Mouse (Mus musculus): Measurements from ENCODE around the gene Lrrc75b. TPM values are rescaled to one million over a fixed set of nuclear protein-coding genes. Genes with fewer than 3 reads are reported as not detected.

The Lrrc75b gene
- polyA plus RNA-seq, 1 experiment, result 1.1 TPM

DNA sequence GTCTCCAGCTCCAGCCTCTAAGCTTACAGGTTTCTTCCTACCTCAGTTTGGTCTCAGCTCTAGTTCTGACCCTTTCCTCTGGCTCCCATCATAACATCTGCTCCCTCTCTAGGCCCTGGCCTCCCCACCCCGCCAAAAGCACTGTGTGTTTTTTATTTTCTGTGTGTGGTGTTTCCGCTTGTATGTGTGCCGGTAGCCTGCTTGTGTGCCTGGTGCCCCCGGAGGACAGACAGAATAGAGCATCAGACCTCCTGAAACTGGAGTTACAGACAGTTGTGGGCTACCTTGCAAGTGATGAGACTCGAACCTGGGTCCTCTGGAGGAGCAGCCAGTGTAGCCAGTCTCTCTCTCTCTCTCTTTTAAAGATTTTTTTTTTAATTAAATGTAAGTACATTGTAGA lies 6.2 kb upstream of the Lrrc75b start:
- H3K79me2 ChIP-seq (ENCODE audit: control insufficient read depth, insufficient read depth), result no peaks in the 10 kb centered on the region
- H3K4me3 ChIP-seq, result no peak overlapping the region
- H3K4me2 ChIP-seq (ENCODE audit: low read depth), result no peak overlapping the region
- TF ChIP-seq REST (IDR thresholded peaks at IDR 0.05; ENCODE audit: insufficient read depth, insufficient read length), result no peak
- TF ChIP-seq MYOG (IDR thresholded peaks at IDR 0.05; ENCODE audit: control insufficient read depth in 1 of 3, insufficient read depth in 1 of 3, insufficient read length in 2 of 3, low read depth in 2 of 3), result no peak
- TF ChIP-seq TCF12 (IDR thresholded peaks at IDR 0.05; ENCODE audit: insufficient read depth, poor library complexity, severe bottlenecking), result no peak
- no peak for TF ChIP-seq POLR2A (IDR thresholded peaks at IDR 0.05; ENCODE audit: insufficient read length, low read depth)
- TF ChIP-seq POLR2AphosphoS2 (IDR thresholded peaks at IDR 0.05; ENCODE audit: insufficient read length, low read depth), result no peak
- TF ChIP-seq E2F4 (IDR thresholded peaks at IDR 0.05; ENCODE audit: insufficient read depth), result no peak
- no peaks in the 10 kb centered on the region for H3K27me3 ChIP-seq (ENCODE audit: control insufficient read depth, insufficient read depth, insufficient read length)
- H3ac ChIP-seq (ENCODE audit: control insufficient read depth, insufficient read length), result no peak overlapping the region
- H3K36me3 ChIP-seq (ENCODE audit: control insufficient read depth, insufficient read depth), result no peaks in the 10 kb centered on the region

- no peaks in the 10 kb centered on the region for H3K27me3 ChIP-seq (ENCODE audit: control insufficient read depth, insufficient read depth, insufficient read length)
- H3K4me3 ChIP-seq, result no peak overlapping the region
- no peak for TF ChIP-seq TCF12 (IDR thresholded peaks at IDR 0.05; ENCODE audit: insufficient read depth, poor library complexity, severe bottlenecking)
- TF ChIP-seq SRF (IDR thresholded peaks at IDR 0.05; ENCODE audit: control insufficient read depth, insufficient read length, low read depth), result no peak
- TF ChIP-seq E2F4 (IDR thresholded peaks at IDR 0.05; ENCODE audit: insufficient read depth), result no peak
- TF ChIP-seq POLR2A (IDR thresholded peaks at IDR 0.05; ENCODE audit: insufficient read length, low read depth), result no peak
- no peak for TF ChIP-seq POLR2AphosphoS2 (IDR thresholded peaks at IDR 0.05; ENCODE audit: insufficient read length, low read depth)
- TF ChIP-seq MAX (IDR thresholded peaks at IDR 0.05; ENCODE audit: low read depth), result no peak
- TF ChIP-seq MYOD1 (IDR thresholded peaks at IDR 0.05; ENCODE audit: control insufficient read depth in 1 of 3, insufficient read length in 2 of 3, low read depth in 2 of 3), result no peak
- no peak for TF ChIP-seq REST (IDR thresholded peaks at IDR 0.05; ENCODE audit: insufficient read depth, insufficient read length)
- no peak for TF ChIP-seq CEBPB (IDR thresholded peaks at IDR 0.05; ENCODE audit: insufficient read depth, poor library complexity, severe bottlenecking)
- TF ChIP-seq TCF3 (IDR thresholded peaks at IDR 0.05; ENCODE audit: insufficient read length, low read depth), result no peak
- TF ChIP-seq USF1 (IDR thresholded peaks at IDR 0.05; ENCODE audit: low read depth), result no peak
- no peak for TF ChIP-seq MYOG (IDR thresholded peaks at IDR 0.05; ENCODE audit: control insufficient read depth in 1 of 3, insufficient read depth in 1 of 3, insufficient read length in 2 of 3, low read depth in 2 of 3)
- H3K4me2 ChIP-seq (ENCODE audit: low read depth), result no peak overlapping the region
- no peaks in the 10 kb centered on the region for H3K36me3 ChIP-seq (ENCODE audit: control insufficient read depth, insufficient read depth)
- H3ac ChIP-seq (ENCODE audit: control insufficient read depth, insufficient read length), result no peak overlapping the region
- no peaks in the 10 kb centered on the region for H3K79me2 ChIP-seq (ENCODE audit: control insufficient read depth, insufficient read depth)
These were observed 5.8 kb upstream of the Lrrc75b start for GRCm38 (mm10) chr10:75565906-75566305.

GRCm38 (mm10) chr10:75565436-75565835 lies 5.3 kb upstream of the Lrrc75b start:
- Histone ChIP-seq H3K27me3 (ENCODE audit: control insufficient read depth, insufficient read depth, insufficient read length) (no peaks in the 10 kb centered on the region), H3K4me2 (ENCODE audit: low read depth) (no peak overlapping the region), H3K4me3 (no peak overlapping the region), H3ac (ENCODE audit: control insufficient read depth, insufficient read length) (no peak overlapping the region), H3K36me3 (ENCODE audit: control insufficient read depth, insufficient read depth) (no peaks in the 10 kb centered on the region), H3K79me2 (ENCODE audit: control insufficient read depth, insufficient read depth) (no peaks in the 10 kb centered on the region)
- TF ChIP-seq MYOD1 (IDR thresholded peaks at IDR 0.05; ENCODE audit: control insufficient read depth in 1 of 3, insufficient read length in 2 of 3, low read depth in 2 of 3) (no peak), TCF12 (IDR thresholded peaks at IDR 0.05; ENCODE audit: insufficient read depth, poor library complexity, severe bottlenecking) (no peak), MYOG (IDR thresholded peaks at IDR 0.05; ENCODE audit: control insufficient read depth in 1 of 3, insufficient read depth in 1 of 3, insufficient read length in 2 of 3, low read depth in 2 of 3) (no peak), TCF3 (IDR thresholded peaks at IDR 0.05; ENCODE audit: insufficient read length, low read depth) (no peak)

DNA sequence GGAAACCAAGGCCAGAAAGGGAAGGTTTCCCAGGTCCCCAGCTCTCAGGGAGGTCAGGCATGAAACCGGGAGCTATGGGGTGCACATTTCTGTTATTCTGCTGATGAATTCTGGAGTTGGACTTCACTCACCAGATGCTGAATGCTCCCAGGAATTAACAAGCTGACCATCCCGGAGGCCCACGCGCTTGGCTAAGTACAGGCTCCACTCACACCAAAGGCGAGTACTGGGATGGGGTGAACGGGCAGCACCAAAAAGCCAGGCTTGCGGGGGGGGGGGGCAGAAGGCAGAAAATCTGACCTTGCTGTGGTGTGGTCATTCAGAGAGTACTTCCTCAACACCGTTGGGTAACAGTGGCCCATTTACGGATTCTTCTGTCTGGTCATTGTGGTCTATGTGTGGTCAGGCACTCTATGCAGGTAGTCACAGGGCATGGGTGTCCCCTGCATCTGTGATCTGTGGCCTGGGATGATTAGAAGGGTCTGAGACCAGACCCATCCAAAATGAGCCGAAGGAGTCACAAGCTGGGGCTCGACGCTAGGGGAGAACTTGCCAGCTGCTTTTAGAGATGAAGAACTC lies 4.6 kb upstream of the Lrrc75b start:
- no peaks in the 10 kb centered on the region for H3K36me3 ChIP-seq (ENCODE audit: control insufficient read depth, insufficient read depth)
- no peaks in the 10 kb centered on the region for H3K79me2 ChIP-seq (ENCODE audit: control insufficient read depth, insufficient read depth)
- no peak overlapping the region for H3K4me2 ChIP-seq (ENCODE audit: low read depth)
- H3K4me3 ChIP-seq, result no peak overlapping the region
- no peak for TF ChIP-seq TCF12 (IDR thresholded peaks at IDR 0.05; ENCODE audit: insufficient read depth, poor library complexity, severe bottlenecking)
- TF ChIP-seq POLR2AphosphoS2 (IDR thresholded peaks at IDR 0.05; ENCODE audit: insufficient read length, low read depth), result no peak
- no peak for TF ChIP-seq MYOD1 (IDR thresholded peaks at IDR 0.05; ENCODE audit: control insufficient read depth in 1 of 3, insufficient read length in 2 of 3, low read depth in 2 of 3)
- TF ChIP-seq REST (IDR thresholded peaks at IDR 0.05; ENCODE audit: insufficient read depth, insufficient read length), result no peak
- no peak for TF ChIP-seq SRF (IDR thresholded peaks at IDR 0.05; ENCODE audit: control insufficient read depth, insufficient read length, low read depth)
- no peak for TF ChIP-seq USF1 (IDR thresholded peaks at IDR 0.05; ENCODE audit: low read depth)
- no peak for TF ChIP-seq MAX (IDR thresholded peaks at IDR 0.05; ENCODE audit: low read depth)
- H3K27me3 ChIP-seq (ENCODE audit: control insufficient read depth, insufficient read depth, insufficient read length), result no peaks in the 10 kb centered on the region
- H3ac ChIP-seq (ENCODE audit: control insufficient read depth, insufficient read length), result no peak overlapping the region

DNA sequence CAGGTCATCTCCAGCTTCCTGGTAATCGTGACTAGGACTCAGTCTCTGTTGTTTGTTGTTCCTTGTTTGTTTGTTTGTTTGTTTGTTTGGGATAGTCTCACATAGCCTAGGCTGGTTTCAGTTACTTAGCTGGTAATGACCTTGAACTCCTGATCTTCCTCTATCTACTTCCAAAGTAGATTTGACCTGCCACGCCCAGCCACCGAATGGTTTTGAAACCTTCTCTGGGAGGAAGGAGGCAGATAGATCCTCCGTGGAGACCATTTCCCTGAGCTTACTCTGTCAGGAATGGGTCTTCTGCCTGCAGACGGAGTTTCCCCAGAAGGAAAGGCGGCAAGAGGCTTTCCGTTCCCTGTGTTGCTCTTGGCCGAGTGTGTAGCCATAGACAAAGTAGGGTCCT lies 2.5 kb upstream of the Lrrc75b start:
- Histone ChIP-seq H3K4me2 (ENCODE audit: low read depth) (no peak overlapping the region), H3K4me3 (no peak overlapping the region), H3K79me2 (ENCODE audit: control insufficient read depth, insufficient read depth) (no peaks in the 10 kb centered on the region), H3ac (ENCODE audit: control insufficient read depth, insufficient read length) (no peak overlapping the region), H3K36me3 (ENCODE audit: control insufficient read depth, insufficient read depth) (no peaks in the 10 kb centered on the region), H3K27me3 (ENCODE audit: control insufficient read depth, insufficient read depth, insufficient read length) (no peaks in the 10 kb centered on the region)
- TF ChIP-seq USF1 (IDR thresholded peaks at IDR 0.05; ENCODE audit: low read depth), result no peak

All from myocyte (in vitro differentiated cells).